Mouse (Mus musculus): ENCODE data around the gene Gm20498.

DNA sequence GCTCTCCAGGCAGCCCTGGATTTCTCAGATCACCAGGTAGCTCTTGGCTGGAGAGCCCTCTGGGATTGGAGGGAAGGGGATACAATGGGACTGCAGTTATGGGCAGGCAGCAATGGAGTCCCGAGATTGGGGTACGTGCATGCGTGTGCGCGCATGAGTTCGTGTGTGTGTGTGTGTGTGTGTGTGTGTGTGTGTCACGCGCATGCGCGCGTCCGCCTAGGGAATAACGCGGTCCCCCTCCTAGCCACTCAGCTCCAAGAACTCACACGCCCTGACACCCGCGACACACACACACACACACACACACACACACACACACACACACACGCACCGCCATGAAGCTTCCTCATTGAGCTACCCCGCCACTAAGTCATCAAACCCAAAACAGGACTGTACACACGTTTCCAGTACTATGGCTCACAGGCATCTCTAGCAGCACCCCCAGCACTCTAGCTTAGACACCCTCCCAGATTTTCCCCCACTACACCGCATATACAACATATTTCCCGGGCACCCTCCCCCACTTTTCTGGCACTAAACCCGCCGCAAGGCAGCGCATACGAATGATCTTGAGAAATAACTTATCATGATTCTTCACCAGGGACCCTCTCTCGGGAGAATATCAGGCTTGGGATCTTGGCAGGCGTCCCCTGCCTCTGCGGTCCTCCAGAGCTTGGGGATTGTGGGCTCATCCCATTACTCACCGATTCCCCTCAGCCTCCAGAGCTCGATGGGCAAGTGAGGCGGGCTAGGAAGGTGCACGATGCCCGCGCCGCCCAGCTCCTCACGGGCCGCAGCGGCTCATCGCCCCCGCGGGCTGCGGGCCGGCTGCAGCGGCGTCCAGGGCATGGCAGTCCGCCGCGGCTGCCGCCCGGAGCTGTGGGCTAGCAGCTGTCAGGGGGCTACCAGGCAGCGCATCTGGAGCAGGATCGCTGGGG lies 200.5 kb downstream of the Gm20498 start:
- TF ChIP-seq CTCF (IDR thresholded peaks at IDR 0.05) (no peak), EP300 (IDR thresholded peaks at IDR 0.05) (no peak)
